Mouse (Mus musculus) thymus, adult 2 months (tissue): ENCODE measurements at regions not wholly inside any gene's neighbourhood (a gene's known extent, or its start where the extent isn't known, plus 50 kb on each side); places are given as distances from the start of the nearest gene placed in this dataset.

Experiments used
- DNase-seq: peaks from one replicate; pipeline ENCODE4 v3.0.0; 2021
- H3K27ac ChIP-seq: fragments of 200-500 bp; 2 replicates; pipeline ENCODE4 v1.5.1; 2012; ENCODE audit warnings: low read length, control low read depth; ENCODE audit not compliant: control insufficient read depth, insufficient read depth
- H3K27me3 ChIP-seq: fragments of 200-500 bp; 2 replicates; pipeline ENCODE4 v1.6.1; 2012; ENCODE audit warnings: mild to moderate bottlenecking, low read length, moderate library complexity, mixed read lengths; ENCODE audit not compliant: control insufficient read depth, insufficient read depth
- H3K36me3 ChIP-seq: fragments of 200-500 bp; 2 replicates; pipeline ENCODE4 v1.6.1; 2012; ENCODE audit warnings: mild to moderate bottlenecking, low read length, moderate library complexity; ENCODE audit not compliant: control insufficient read depth, insufficient read depth
- H3K4me1 ChIP-seq: fragments of 200-500 bp; replicated peaks from 2 replicates; pipeline ENCODE4 v1.6.1; 2012; ENCODE audit warnings: low read length; ENCODE audit not compliant: control insufficient read depth, insufficient read depth
- H3K4me3 ChIP-seq: fragments of 200-500 bp; 2 replicates; pipeline ENCODE4 v1.5.1; 2012; ENCODE audit warnings: mild to moderate bottlenecking, low read length, control low read depth, moderate library complexity; ENCODE audit not compliant: control insufficient read depth, insufficient read depth
- CTCF ChIP-seq: fragments of 200-500 bp; IDR thresholded peaks from 2 replicates; pipeline ENCODE4 v1.5.1; 2012; ENCODE audit warnings: mild to moderate bottlenecking, control low read depth, low read length, moderate library complexity, borderline replicate concordance; ENCODE audit not compliant: control insufficient read depth, poor library complexity, insufficient read depth; ENCODE audit errors: extremely low read depth
- POLR2A ChIP-seq: fragments of 200-500 bp; IDR thresholded peaks from 2 replicates; pipeline ENCODE4 v1.6.1; 2012; ENCODE audit warnings: mild to moderate bottlenecking, low read length, control low read depth, moderate library complexity; ENCODE audit not compliant: control insufficient read depth, poor library complexity, insufficient read depth; ENCODE audit errors: extremely low read depth
- WGBS: fragments of 180-500 bp; shearing (Covaris S2); methylation state at CpG from one replicate; pipeline ENCODE4 v1.1.7; 2018; 5-methylcytosine and 5-hydroxymethylcytosine counted together

DNA sequence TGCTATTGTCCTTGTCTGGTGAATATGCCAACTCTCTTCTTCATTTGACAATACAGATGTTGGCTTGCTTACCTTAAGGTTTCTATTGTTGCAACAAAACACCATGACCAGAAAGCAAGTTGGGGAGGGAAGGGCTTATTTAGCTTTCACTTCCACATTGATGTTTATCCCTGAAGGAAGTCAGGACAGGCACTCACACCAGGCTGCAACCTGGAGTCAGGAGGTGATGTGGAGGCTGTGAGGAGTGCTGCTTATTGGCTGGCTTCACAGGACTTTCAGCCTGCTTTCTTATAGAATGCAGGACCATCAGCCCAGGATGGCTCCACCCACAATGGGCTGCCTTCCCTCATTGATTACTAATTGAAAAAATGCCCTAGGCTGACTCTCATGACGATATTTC lies 177.9 kb upstream of the Kif2a start:
- WGBS: 80% methylated on average over 1 of the region's 1 CpGs
- Histone ChIP-seq H3K36me3 (no peaks in the 10 kb centered on the region), H3K4me3 (no peak overlapping the region), H3K4me1 (no peaks in the 10 kb centered on the region), H3K27me3 (no peaks in the 10 kb centered on the region), H3K27ac (no peak overlapping the region)
- DNase-seq: no peak
- TF ChIP-seq CTCF: no peak
- TF ChIP-seq POLR2A: no peak

DNA sequence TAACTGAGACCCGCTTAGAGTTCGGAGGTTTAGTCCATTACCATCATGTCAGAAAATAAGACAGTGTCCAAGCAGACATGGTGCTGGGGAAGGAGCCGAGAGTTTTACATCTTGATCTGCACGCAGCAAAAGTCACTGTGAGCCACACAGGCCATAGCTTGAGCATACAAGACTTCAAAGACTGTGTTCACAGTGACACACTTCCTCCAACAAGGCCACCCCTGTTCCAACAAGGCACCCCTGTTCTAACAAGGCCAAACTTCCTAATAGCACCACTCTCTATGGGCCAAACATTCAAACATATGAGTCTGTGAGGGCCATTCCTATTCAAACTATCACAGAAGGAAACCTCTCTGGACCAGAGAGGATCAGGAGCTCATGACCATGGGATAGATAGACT lies 171.5 kb upstream of the Kif2a start:
- Histone ChIP-seq H3K27ac (no peak overlapping the region), H3K27me3 (no peaks in the 10 kb centered on the region), H3K36me3 (no peaks in the 10 kb centered on the region), H3K4me3 (no peak overlapping the region), H3K4me1 (no peaks in the 10 kb centered on the region)
- DNase-seq: no peak
- TF ChIP-seq CTCF (no peak), POLR2A (no peak)
- 96% methylated on average over 4 of the region's 4 CpGs for WGBS

DNA sequence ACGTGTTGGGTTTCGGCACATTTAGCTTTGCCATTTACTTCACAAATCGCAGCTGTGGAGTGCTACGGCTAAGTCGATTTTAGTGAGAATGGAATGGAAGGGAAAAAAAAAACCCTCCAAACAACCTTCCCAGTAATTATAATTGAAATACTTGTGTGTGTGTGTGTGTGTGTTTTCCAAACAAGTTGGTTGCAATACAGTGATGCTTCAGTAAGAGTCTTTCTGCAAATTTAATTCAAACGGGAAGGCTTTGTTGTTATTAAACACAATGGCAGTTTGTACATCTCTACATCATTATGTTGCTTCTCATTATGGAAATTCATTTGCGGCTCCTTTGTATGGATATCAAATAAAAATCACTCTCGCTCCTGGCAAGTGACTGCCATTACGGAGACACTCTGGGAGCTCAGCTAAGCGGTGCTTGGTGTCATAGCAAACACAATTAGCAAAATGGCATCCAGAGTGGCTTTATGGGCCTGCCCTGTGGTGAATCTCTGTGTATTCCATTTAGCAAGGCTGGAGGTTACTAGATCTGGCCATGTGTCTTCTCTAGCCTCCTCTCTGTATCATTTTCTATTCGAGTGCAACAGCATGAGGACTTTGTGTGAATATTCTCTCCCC lies 165.4 kb upstream of the Kif2a start:
- WGBS: 93% methylated on average over 11 of the region's 11 CpGs

GRCm38 (mm10) chr13:107182544-107182943 lies 160.6 kb upstream of the Kif2a start:
- no peaks in the 10 kb centered on the region; the same call in 1 of the 2 replicates for H3K27me3 ChIP-seq
- WGBS: 22% methylated on average over 6 of the region's 6 CpGs
- H3K4me3 ChIP-seq: no peak overlapping the region
- no peak overlapping the region for H3K27ac ChIP-seq
- no peaks in the 10 kb centered on the region for H3K36me3 ChIP-seq
- peak; percentile 42 for DNase-seq
- TF ChIP-seq CTCF: 0 out of 2 replicates have a peak, but pooled peaks have one; percentile 24
- no peak for TF ChIP-seq POLR2A
- no peaks in the 10 kb centered on the region for H3K4me1 ChIP-seq

More for the DNA sequence above, 165.4 kb upstream of the Kif2a start:
- no peak overlapping the region for H3K4me3 ChIP-seq
- no peak overlapping the region for H3K27ac ChIP-seq
- TF ChIP-seq CTCF: no peak
- TF ChIP-seq POLR2A: no peak
- DNase-seq: no peak
- no peaks in the 10 kb centered on the region; the same call in 1 of the 2 replicates for H3K27me3 ChIP-seq
- no peaks in the 10 kb centered on the region for H3K4me1 ChIP-seq
- H3K36me3 ChIP-seq: no peaks in the 10 kb centered on the region

DNA sequence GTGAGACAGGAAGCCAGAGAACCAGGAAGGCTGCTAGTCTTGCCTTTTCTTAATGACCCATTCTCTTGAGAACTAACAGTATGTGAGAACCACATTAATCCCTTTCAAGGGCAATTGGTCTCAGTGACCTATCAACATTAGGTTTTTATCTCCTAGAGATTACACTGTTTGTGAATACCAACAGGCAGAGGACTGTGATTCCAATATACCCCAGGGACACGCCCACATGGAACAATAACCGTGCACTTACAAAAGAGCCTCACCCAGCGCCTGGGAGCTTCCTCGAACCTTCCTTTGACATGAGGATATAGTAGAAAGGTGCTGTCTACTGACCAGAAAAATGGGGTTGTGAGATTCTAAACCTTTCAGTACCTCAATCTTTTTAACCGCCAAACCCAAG lies 157.6 kb upstream of the Kif2a start:
- Histone ChIP-seq H3K36me3 (no peaks in the 10 kb centered on the region), H3K27ac (no peak overlapping the region), H3K4me1 (no peaks in the 10 kb centered on the region), H3K27me3 (no peaks in the 10 kb centered on the region; the same call in 1 of the 2 replicates), H3K4me3 (no peak overlapping the region)
- TF ChIP-seq POLR2A: no peak
- TF ChIP-seq CTCF: no peak
- no peak for DNase-seq
- 96% methylated on average over 5 of the region's 5 CpGs for WGBS

DNA sequence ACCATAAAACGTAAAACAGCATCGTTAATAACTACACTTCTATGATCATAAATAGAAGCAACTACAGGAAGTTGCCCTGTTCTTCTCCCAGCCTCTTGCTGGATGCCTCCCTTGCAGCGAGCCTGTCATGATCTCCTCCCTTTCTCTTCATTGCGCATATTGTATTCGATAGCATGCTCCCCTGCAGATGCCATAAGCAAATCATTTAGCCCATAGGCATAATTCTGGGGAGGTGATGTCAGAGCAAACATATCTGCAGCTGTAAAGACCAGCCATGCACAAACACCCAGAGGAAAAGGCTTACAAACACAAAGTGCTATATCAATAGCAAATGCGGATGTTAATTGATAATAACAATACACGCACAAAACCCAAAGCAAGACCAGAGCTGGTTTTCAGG lies 155.7 kb upstream of the Kif2a start:
- Histone ChIP-seq H3K27me3 (no peaks in the 10 kb centered on the region; the same call in 1 of the 2 replicates), H3K4me1 (no peaks in the 10 kb centered on the region), H3K27ac (no peak overlapping the region), H3K4me3 (no peak overlapping the region), H3K36me3 (no peaks in the 10 kb centered on the region)
- TF ChIP-seq CTCF (no peak), POLR2A (no peak)
- DNase-seq: no peak
- WGBS: 90% methylated on average over 7 of the region's 7 CpGs

DNA sequence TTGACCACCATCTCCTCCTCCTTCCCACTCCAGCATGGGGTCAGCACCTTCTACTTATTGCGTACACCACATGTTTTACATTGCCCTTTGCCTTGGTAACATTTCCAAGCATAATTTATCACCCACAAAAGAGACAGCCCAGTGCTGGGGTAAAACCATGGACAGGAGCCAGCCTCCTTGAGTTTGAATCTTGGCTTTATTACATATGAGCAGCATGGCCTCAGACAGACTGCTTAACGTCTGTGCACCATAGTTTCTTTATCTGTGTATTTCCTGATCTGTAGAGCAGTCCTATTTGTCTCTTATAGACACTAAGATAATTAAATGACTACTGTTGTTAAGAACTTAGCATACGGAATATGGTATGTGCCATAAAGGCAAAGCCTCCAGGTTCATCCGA lies 154.0 kb upstream of the Kif2a start:
- no peak for TF ChIP-seq POLR2A
- TF ChIP-seq CTCF: no peak
- H3K27me3 ChIP-seq: no peaks in the 10 kb centered on the region
- no peaks in the 10 kb centered on the region for H3K36me3 ChIP-seq
- no peaks in the 10 kb centered on the region for H3K4me1 ChIP-seq
- H3K27ac ChIP-seq: no peak overlapping the region
- WGBS: 87% methylated on average over 4 of the region's 4 CpGs
- no peak for DNase-seq
- no peak overlapping the region for H3K4me3 ChIP-seq
